Mouse (Mus musculus) A20 (cell line): Measurements from ENCODE around the gene 6430548M08Rik.

Experiments used
- DNase-seq: peaks from one replicate; pipeline ENCODE4 v3.0.0-alpha.2; 2011; ENCODE audit warnings: low read depth, low spot score

The 6430548M08Rik gene

DNA sequence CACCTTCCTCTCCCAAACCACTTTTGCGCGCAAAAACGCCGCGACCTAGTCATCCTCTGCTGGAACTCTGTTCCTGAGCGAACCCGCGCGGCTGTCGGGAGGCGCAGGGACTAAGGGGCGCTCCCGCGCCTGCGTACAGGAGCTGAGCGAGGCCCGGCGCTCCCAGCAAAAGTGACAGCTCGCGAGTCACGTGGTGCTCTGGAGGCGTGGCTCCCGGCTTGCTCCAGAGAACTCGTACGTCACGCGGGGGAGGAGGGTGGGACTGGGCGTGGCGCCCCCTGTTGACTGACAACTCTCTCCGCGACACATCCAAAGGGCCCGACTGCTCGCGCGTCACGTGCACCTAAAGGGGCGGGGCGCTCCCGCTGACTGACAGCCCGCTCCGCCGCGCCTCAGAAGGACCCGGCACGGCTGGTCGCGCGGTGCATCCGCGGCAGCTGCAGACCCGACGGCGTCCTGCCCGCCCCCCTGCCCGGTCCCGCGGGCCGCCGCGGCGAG is at the start of gene 6430548M08Rik:
Gene 6430548M08Rik, plus strand, starts transcription at position 395 of the 498 bp plus-strand sequence.
- peak; percentile 99 for DNase-seq

DNA sequence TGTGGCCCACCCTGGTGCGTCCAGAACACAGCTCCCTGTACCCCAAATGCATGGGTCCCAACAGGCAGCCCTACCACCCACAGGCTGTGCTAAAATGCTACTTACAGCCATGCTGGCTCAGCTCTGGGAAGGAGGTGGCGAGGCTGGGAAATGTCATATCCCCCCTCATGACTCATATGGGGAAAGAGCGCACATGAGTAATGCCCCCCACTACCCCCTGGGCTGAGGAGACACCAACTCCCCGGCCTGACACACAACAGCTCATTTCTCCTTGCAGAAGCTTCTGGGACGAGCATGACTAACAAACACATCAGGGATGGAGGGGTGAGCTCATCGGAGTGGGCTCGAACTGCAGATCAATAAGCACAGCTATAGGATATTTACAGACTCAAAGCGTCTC is 48.3 kb upstream of the 6430548M08Rik start:
- no peak for DNase-seq

DNA sequence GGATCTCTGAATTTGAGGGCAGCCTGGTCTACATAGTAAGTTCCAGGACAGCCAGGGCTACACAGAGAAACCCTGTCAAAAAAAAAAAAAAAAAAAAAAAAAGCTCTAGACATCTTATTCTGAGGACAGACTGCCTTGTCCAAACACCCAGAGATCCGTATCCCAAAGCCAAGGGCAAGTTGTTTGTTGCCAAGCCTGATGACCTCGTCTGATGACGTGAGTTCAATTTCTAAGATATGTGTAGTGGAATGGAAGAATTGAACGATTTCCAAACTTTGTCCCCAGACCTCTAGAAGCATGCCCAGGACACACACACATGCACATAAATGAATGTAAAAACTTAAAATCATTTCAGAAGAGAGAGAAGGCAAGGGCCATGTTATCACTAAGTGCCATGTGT is 47.7 kb upstream of the 6430548M08Rik start:
- no peak for DNase-seq

DNA sequence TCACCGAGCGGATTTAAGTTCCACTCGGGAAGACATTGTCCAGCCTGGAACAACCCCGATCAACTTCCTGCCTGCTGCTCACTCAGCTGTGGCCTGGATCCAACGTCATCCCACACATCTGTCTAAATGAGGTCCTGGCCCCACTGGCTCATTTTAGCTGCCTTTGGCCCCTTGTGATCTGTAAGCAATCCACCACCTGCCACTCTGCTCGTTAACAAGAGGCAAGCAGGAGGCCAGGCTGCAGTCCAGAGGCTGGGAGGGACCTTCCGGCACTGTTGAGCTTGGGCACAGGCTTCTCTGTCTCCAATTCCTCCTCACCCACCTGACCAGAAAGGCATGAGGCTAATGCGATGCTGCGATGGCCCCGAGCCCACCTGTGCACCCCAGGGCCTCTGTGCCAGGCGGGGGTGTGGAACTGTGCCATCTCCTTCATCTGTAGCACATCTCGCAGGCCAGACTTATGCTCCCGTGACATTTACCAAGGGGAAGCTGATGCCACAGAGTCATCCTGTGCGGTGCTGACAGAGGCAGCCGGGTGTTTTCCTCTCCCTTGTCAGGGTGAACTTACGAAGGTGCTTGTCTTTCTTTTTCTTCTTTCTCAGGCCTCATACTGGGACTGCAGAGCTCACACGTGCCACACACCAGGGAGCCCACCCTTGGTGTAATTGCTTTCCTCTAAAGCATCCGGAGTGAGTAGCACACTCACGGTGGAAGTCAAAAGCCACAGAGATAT is 45.9 kb upstream of the 6430548M08Rik start:
- no peak for DNase-seq

DNA sequence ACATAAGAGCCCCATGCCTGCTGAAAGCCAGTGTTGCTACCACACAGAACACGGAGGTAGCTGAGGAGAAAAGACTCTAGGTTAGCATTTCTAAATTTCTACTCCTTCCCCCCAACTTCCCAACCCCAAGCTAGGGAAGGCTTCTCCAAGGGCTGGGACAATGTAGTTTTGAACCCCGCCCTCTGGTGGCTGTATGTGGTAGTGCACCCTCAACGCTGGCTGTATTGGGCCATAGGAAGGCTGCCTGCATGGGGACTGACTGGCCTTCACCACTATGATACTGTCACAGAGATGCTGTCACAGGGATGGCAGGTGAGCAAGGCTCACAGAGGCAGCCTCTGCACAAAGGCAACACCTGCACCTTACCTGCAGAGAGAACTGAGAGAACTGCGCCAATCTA is 42.3 kb upstream of the 6430548M08Rik start:
- DNase-seq = peak; percentile 65

DNA sequence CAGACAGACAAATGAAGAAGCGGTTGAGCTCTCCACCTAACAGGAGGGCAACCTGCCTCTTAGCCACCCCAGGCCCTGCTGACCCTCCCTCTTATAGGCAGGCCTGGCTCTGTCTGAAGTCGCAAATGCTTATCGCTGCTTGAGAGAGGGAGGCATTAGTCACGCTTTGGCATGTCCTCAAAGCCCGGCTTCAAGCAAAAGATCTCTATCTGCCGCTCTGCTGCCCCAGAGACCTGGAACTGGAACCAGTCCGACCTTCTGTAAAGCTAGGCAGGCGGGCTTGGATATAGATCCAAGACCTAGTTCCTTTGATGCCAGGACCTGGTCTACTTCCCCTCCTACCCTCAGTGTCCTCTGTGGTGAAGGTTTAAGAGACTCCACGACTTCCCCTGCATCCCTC is 41.7 kb upstream of the 6430548M08Rik start:
- no peak for DNase-seq

DNA sequence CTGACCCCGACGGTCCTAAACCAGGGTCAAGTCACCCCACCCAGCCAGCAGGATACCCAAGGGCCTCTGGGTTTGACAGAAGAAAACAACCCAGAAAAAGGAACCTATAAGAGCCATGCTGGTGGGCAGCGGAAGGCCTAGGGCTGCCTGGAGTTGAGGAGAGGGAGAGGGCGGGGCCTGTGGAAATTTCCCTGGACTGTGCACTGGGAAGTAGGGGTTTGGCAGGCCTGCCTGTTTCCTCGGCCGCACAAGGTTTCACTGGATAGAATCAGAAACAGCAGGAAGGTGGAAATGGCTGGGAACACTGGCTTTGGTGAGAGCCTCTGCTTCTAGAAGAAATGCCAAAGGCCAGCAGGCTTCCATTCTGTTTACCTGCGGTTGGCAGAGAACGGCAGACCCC is 41.1 kb upstream of the 6430548M08Rik start:
- no peak for DNase-seq

DNA sequence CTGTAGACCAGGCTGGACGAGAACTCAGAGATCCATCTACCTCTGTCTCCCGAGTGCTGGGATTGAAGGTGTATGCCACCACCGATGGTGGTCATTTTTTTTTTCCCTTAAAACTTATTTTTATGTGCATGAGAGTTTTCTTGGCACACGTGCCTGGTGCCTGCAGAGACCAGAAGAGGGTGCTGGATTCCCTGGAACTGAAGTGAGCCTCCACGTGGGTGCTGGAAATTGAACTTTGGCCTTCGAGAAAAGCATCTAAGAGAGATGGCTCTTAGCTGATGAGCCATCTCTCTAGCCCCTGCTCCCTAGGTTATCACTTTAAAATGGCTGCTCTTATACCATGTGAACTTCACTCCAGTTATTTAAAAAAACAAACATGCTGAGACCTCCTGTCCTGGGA is 39.4 kb upstream of the 6430548M08Rik start:
- no peak for DNase-seq

DNA sequence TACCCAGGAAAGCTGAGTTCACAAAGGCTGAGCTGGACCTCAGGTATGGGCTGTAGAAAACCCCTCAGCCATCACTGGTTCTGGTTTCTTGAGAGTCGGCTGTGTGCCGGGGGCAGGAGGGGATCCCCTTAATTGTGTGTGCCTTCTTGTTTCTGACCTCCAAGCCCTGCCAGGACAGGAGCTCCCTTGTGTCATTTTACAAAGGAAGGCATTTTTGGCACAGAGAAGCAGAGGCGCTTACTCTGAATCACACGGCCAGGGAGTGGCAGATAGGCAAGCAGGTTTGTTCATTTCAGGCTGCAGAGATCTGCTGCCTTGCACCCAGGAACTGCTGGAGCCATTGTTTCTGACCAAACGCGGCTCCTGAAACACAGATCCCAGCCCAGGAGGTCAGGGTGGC is 38.6 kb upstream of the 6430548M08Rik start:
- DNase-seq = no peak

DNA sequence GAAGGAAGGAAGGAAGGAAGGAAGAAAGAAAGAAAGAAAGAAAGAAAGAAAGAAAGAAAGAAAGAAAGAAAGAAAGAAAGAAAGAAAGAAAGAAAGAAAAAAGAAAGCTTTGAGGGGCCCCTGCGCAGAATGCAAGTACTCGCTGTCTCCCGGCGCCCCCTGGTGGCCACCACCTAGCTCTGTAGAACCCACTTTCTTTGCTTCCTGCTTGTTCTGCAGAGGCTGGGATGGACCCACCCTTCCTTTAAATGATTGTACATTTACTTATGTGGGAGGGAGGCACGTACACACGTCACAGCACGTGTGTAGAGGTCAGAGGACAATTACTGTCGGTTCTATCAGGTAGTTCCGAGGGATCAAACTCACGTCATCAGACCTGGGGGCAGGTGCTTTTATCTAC is 35.9 kb upstream of the 6430548M08Rik start:
- peak; percentile 70 for DNase-seq

DNA sequence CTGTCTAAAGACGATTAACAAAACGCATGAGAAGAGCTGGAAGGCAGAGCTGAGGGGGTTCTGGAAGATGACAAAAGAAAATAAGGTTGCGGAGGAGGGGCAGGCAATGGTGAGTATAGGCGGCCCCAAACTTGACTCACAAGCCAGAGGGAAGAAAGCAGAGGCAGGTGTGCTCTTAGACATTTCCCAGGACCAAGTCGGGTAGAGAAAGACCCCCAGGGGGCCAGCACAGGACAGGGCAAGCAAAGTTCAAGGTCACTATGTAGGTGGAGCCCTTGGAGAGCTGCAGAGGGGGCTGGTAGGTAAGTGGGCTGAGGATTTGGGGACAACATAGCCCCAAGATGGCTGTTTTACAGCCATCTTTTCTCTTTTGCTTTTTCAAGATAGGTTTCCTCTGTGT is 34.6 kb upstream of the 6430548M08Rik start:
- DNase-seq = no peak

DNA sequence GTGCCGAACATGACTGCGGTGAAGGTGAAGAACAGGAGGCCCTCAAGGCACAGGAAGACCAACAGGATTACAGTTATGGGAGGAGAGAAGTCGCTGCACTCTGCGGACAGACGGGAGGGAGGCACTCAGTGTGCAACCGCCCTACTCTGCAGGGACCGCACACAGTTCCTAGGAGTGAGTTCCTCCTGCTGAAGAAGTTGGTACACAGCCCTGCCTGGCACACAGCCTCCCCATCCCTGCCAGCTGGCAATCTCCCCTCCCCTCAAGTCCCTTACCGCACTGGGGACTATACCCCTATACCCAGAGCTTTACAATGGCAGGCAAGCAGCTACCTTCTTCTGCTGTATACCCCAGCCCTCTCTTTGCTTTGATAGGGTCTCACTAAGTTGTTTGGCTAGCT is 30.7 kb upstream of the 6430548M08Rik start:
- no peak for DNase-seq

DNA sequence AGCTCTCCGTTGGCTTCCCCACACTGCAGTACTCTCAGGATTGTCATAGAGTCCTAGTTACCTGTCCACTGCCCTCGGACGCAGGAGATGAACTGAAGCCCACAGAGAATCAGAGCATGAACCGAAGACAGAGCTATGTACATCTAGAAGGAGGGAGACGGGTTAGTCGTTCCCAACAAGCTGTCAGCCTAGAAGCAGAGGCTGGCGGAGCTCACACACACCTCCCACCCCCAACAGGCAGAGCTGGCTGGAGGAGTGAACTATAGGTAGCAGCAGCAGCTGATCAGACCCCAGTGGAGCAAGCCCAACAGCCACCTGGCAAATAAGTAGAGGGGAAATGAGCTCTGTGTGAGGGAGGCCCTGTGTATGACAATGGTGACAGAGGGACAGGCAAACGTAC is 29.2 kb upstream of the 6430548M08Rik start:
- no peak for DNase-seq

DNA sequence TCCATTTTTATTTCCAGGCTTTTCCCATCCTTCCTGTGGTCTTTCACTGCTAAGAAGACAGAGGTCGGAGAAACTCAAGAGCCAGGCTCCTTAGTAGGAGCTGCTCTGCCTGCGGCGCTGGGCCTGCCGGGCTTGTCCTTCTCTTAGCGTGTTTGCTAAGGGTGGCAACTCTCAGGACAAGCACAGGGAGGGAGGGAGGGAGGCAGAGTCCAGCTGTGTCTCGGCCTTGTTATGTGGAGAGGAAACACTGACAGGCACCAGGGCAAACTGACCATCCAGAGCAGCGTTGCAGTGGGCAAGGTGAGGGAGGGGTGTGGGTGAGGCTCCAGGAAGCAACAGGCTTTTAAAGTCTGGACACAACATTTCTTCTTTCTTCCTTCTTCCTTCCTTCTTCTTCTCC is 24.4 kb upstream of the 6430548M08Rik start:
- DNase-seq = no peak

DNA sequence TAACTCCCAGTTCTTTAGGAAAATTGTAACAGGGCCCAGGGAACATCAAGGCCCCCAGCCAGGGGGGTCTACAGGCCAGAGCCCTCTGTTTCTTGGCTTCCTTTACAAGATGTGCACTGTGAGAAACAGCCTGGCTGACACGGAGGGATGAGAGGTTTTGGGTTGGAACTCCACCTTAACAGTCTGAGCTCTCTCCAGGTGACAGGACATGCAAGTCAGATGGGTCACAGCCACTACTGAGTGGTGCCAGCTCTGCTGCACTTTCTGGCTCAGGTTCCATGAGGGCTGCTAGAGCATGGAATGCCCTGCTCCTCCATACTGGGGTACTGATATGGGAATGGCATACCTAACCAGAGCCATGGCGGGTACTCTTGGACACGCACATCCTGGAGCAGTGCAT is 22.9 kb upstream of the 6430548M08Rik start:
- no peak for DNase-seq

DNA sequence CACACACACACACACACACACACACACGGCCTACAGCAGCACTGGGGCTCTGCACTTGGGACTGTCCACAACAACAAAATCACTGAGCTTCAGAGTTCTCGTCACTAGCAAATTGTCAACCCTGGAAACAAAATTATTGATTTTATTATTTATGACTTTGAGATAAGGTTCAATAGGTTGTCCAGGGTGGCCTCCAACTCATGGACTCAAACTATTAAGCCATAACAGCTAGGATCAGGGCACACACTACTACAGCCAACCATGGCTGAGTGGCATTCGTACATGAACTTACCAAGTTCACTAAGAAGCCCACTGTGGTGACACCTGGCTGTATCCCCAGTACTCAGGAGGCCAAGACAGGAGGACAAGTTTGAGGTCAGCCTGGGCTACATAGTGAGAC is 20.8 kb upstream of the 6430548M08Rik start:
- no peak for DNase-seq

DNA sequence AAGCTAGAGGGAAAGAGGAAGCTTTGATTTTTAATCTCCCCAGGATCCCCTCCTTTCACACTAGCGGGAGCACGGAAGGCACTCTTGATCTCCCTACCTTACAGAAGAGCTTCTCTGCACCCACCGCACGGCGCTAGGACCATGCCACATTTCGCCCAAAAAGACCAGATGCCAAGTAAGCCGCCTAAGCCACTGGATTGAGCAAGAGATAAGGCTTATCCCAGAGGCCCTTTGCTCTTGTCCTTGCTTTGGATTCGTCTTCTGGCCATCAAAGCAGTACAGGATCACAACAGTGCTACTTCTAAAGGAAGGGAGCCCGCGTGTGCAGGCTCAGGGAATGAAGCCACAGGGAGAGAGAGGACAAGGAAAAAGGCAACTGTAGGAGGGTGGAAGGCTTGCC is 19.2 kb upstream of the 6430548M08Rik start:
- DNase-seq = no peak

DNA sequence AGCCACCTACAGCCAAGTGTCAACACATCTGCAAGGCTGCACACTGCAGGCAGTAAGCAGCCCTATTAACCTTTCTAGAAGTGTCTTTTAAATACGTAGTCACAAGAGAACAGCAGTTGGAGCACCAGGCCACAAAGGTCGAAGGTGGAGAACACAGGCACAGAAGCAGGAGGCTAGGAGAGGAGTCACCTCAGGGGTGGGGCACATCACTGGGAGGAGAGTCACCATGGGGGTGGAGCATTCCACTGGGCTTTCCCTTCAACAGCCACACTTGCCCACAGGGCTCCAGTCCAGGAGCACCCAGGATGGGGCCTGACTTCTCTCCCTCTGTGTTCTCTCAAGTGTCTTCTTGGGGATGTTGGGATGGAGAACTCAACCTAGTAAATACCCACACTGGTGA is 17.5 kb upstream of the 6430548M08Rik start:
- no peak for DNase-seq

DNA sequence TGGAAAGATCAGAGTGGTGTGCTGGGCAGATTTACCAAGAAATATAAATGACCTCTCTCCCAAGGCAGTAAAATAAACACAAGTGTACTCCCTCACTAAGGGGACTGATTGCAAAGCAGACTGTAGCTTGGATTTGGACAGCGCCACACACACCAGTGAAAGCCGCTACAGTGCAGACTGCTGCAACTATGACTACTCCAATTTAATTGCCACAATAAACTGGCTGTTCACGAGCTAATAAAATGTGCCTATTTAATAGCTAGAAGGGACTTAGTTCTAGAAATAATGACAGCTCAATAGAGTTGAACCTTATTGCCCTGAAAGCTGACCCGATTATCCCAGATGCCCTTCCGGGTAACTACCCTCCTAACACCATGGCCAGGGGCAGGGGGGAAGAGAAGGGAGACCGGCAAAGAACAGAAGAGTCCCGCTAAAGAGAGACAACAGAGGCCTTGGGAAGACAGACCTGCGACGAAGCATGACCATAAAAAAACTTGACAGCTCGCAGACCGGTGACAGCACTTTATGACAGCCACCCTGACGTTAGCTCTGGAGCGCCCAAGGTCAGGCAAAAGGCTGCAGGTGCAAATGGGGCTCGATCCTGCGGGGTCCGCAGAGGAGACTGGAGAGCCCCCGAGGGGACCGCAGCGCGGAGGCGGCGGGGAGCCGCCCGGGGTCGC is 13.4 kb upstream of the 6430548M08Rik start:
- DNase-seq = no peak

DNA sequence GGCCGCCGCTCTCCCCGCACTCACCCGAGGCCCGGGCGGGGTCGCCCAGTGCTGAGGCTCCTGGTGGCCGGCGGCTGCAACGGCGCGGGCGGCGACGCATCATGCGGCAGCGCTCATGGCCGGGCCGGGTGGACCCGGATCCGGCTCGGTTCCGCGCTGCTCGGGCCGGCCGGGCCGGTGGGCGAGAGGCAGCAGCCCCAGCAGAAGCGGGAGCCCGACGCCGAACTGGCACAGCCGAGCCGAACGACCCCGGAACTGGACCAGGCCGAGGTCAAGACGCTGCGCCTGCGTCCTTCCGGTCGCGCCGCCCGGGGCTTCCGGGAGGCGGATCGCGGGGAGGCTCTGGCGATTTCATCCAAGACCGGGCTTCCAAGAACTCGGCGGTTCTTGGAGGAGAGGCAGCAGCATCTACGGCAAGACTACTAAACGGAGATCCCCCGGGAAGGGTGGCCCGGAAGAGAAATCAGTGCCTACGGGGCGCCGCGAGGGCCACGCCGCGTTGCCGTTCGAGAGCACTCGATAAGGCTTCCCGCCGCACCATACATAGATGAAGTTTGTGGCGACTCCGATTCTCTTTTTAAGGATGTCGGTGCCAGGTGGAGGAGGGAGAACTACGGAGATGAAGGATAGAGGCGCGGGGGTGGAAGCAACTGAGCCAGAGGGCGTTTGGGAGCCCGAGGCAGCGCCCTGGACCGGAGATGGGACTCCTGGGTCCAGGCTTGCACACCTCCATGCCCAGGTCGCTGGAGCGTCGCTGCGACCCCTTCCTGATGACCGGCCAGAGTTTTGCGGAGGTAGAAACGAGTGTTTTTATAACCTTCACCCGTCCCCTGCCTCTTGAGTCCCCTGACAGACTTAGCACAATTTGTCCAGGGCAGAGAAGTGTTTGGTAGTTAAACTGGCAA is 12.6 kb upstream of the 6430548M08Rik start, which contains the start of gene Zdhhc7:
Gene Zdhhc7, minus strand, starts transcription at position 415 of the 905 bp plus-strand sequence.
- DNase-seq = peak; percentile 84

DNA sequence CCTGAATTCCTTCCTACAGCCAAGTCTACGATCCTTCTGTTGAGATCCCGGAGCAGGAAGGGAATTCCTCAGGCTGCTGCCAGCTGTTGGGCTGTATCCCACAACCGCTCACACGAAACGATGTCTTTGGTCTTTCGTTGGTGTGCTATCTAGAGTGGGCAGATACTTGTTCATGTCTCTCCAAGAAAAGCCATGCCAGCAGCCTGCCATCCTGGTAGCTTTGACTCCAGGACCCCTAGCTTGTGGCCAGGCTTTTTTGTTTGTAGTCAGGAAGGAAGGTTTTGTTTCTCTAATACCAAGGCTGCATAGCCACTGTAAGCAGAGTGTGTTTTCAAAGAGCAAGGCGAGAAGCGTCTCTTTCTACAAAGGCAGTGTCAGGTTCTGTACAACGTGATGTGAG is 10.0 kb upstream of the 6430548M08Rik start:
- no peak for DNase-seq

DNA sequence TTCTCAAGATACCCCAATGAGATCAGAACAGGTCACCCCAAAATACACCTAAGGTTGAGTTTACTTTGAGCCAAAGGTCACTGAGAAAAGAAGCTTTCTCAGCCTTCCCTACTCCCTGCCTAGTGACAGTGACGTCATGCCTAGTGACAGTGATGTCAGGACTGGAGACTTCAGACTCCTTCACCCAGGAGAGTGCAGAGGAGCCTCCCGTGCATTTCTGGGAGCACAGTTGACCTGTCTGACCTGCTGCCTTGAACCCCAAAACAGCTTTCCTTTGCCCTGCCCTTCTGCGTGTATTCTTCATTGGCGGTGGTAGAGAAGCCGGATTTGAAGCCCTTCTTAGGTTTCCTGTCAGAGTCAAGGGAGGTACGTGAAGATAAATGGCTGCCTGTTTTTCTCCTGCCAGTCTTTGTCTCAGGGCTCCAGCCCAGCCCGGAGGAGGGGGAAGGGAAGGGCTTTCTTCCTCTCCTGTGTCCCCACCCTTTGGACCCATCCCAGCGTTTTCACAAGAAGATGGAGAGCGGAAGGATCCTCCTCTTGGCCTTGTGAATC is 9.2 kb upstream of the 6430548M08Rik start:
- no peak for DNase-seq
